In genomic region chr7:40663781-40664180, GRCm38 (mm10) we compare ENCODE assay signal across 35 mouse cellular contexts.
"Had no signal": no experiment of that assay in that cellular context is flagged by ENCODE, and none has a peak within 500 bp of the region (broad histone marks: within the 10 kb centered on the region; RNA-seq: fewer than 3 reads in every experiment).

No protein-coding gene starts in this region.

- H3K36me3 ChIP-seq: heart, embryonic 10.5 days; heart, embryonic 12.5 days; heart, embryonic 13.5 days; heart, embryonic 15.5 days; hindbrain, embryonic 10.5 days; hindbrain, embryonic 12.5 days; hindbrain, embryonic 13.5 days; hindbrain, embryonic 15.5 days; intestine, embryonic 15.5 days; kidney, embryonic 15.5 days had no signal

- H3K9me3 ChIP-seq: heart, embryonic 10.5 days; heart, embryonic 12.5 days; heart, embryonic 13.5 days; heart, embryonic 15.5 days; hindbrain, embryonic 10.5 days; hindbrain, embryonic 12.5 days; hindbrain, embryonic 13.5 days; hindbrain, embryonic 15.5 days; intestine, embryonic 15.5 days; kidney, embryonic 15.5 days had no signal

- H3K4me1 ChIP-seq: heart, embryonic 10.5 days; heart, embryonic 12.5 days; heart, embryonic 13.5 days; heart, embryonic 15.5 days; hindbrain, embryonic 15.5 days; intestine, embryonic 15.5 days had no signal

- ATAC-seq: hindbrain, embryonic 16.5 days; hindbrain, postnatal 0 days; inflammation-experienced regulatory T-cells, adult 6 months; intestine, embryonic 15.5 days; intestine, embryonic 16.5 days; intestine, postnatal 0 days had no signal

- H3K9ac ChIP-seq: heart, embryonic 12.5 days; heart, embryonic 13.5 days; heart, embryonic 15.5 days; hindbrain, embryonic 12.5 days; hindbrain, embryonic 13.5 days; hindbrain, embryonic 14.5 days; hindbrain, embryonic 15.5 days; intestine, embryonic 15.5 days; kidney, embryonic 15.5 days had no signal

- H3K4me3 ChIP-seq: heart, adult 2 months; heart, embryonic 10.5 days; heart, embryonic 12.5 days; heart, embryonic 13.5 days; heart, embryonic 15.5 days; hindbrain, embryonic 10.5 days; hindbrain, embryonic 12.5 days; hindbrain, embryonic 13.5 days; hindbrain, embryonic 15.5 days; intestine, embryonic 15.5 days; kidney, embryonic 15.5 days; layer of hippocampus, adult 2 months had no signal

- H3K4me2 ChIP-seq: heart, embryonic 11.5 days; heart, embryonic 12.5 days; heart, embryonic 13.5 days; heart, embryonic 15.5 days; hindbrain, embryonic 12.5 days; hindbrain, embryonic 13.5 days; hindbrain, embryonic 14.5 days; hindbrain, embryonic 15.5 days; intestine, embryonic 15.5 days; kidney, embryonic 15.5 days had no signal

- H3K27ac ChIP-seq: heart, adult 2 months; heart, embryonic 10.5 days; heart, embryonic 13.5 days; heart, embryonic 15.5 days; hindbrain, embryonic 10.5 days; hindbrain, embryonic 12.5 days; hindbrain, embryonic 13.5 days; hindbrain, embryonic 14.5 days; hindbrain, embryonic 15.5 days; hindbrain, postnatal 0 days; intestine, embryonic 15.5 days; kidney, embryonic 15.5 days; kidney, postnatal 0 days; layer of hippocampus, adult 2 months had no signal

- H3K27me3 ChIP-seq: heart, embryonic 12.5 days; heart, embryonic 13.5 days; heart, embryonic 15.5 days; hindbrain, embryonic 12.5 days; hindbrain, embryonic 13.5 days; hindbrain, embryonic 15.5 days; intestine, embryonic 15.5 days; kidney, embryonic 15.5 days had no signal

- DNase-seq: heart, adult 2 months; heart, postnatal 10 days; heart, postnatal 14 days; heart, postnatal 36 days; heart, postnatal 4 days; kidney, adult 11 months; kidney, adult 18-20 months; kidney, adult 2 months; kidney, adult 8-10 months; kidney, adult 9 months; kidney, postnatal 10 days; kidney, postnatal 14 days; kidney, postnatal 25 days; kidney, postnatal 36 days; kidney, postnatal 4 days; layer of hippocampus, adult 9-11 months had no signal
